Mouse (Mus musculus) heart, postnatal 0 days (tissue): Measurements from ENCODE around the gene S1pr5.
"Not testable (repeated sequence)": the region's sequence is repeated elsewhere in the genome, so short reads cannot be mapped to it uniquely, and the experiment has no call there.

Source experiments
- CTCF ChIP-seq: IDR thresholded peaks from 2 replicates; pipeline ENCODE4 v1.5.1; 2016; ENCODE audit warnings: antibody characterized with exemption, control low read depth, low read depth
- EP300 ChIP-seq: IDR thresholded peaks from 2 replicates; pipeline ENCODE4 v1.6.1; 2016; ENCODE audit warnings: antibody characterized with exemption, low read depth

- TF ChIP-seq CTCF, EP300: not testable (repeated sequence)
Observed at GRCm38 (mm10) chr9:21256349-21256748, 8.1 kb upstream of the S1pr5 start.
